Mouse (Mus musculus): ENCODE measurements at regions not wholly inside any gene's neighbourhood (a gene's known extent, or its start where the extent isn't known, plus 50 kb on each side); places are given as distances from the start of the nearest gene placed in this dataset.

- Histone ChIP-seq H3K9me3 (ENCODE audit: control insufficient read depth, low read length) (no peaks in the 10 kb centered on the region), H3K36me3 (ENCODE audit: control insufficient read depth, insufficient read depth, low read length) (no peaks in the 10 kb centered on the region), H3K27ac (replicated peaks) (no peak overlapping the region), H3K4me1 (replicated peaks; ENCODE audit: control insufficient read depth, insufficient read depth) (no peaks in the 10 kb centered on the region), H3K9ac (ENCODE audit: low read length) (no peak overlapping the region), H3K4me2 (replicated peaks; ENCODE audit: low read depth) (no peak overlapping the region), H3K4me3 (ENCODE audit: low read depth, low read length) (no peak overlapping the region), H3K27me3 (ENCODE audit: control insufficient read depth, insufficient read depth, low read length) (no peaks in the 10 kb centered on the region)
- DNase-seq (ENCODE audit: low spot score), result no peak
- no peak for ATAC-seq (ENCODE audit: low FRiP score, low TSS enrichment)
- WGBS, result 59% methylated on average over 15 of the region's 15 CpGs
- TF ChIP-seq EP300 (optimal IDR thresholded peaks at IDR 0.05) (no peak), CTCF (IDR thresholded peaks at IDR 0.05; ENCODE audit: low read depth) (no peak)
Measured at GRCm38 (mm10) chr15:97164616-97165015, 82.3 kb upstream of the Pced1b start.

- Histone ChIP-seq H3K36me3 (ENCODE audit: control insufficient read depth, insufficient read depth, low read length) (no peaks in the 10 kb centered on the region), H3K27me3 (ENCODE audit: control insufficient read depth, insufficient read depth, low read length) (no peaks in the 10 kb centered on the region), H3K4me1 (replicated peaks; ENCODE audit: control insufficient read depth, insufficient read depth) (no peaks in the 10 kb centered on the region), H3K4me2 (replicated peaks; ENCODE audit: low read depth) (no peak overlapping the region), H3K9ac (ENCODE audit: low read length) (no peak overlapping the region), H3K4me3 (ENCODE audit: low read depth, low read length) (no peak overlapping the region), H3K27ac (replicated peaks) (no peak overlapping the region), H3K9me3 (ENCODE audit: control insufficient read depth, low read length) (no peaks in the 10 kb centered on the region)
- ATAC-seq (ENCODE audit: low FRiP score, low TSS enrichment) (no peak), DNase-seq (ENCODE audit: low spot score) (no peak)
- 55% methylated on average over 6 of the region's 6 CpGs for WGBS
- TF ChIP-seq CTCF (IDR thresholded peaks at IDR 0.05; ENCODE audit: low read depth) (no peak), EP300 (optimal IDR thresholded peaks at IDR 0.05) (no peak)
Measured at GRCm38 (mm10) chr15:97163971-97164370, 82.9 kb upstream of the Pced1b start.

- H3K27me3 ChIP-seq (ENCODE audit: control insufficient read depth, insufficient read depth, low read length), result no peaks in the 10 kb centered on the region
- WGBS, result 91% methylated on average over 8 of the region's 8 CpGs
- no peaks in the 10 kb centered on the region for H3K36me3 ChIP-seq (ENCODE audit: control insufficient read depth, insufficient read depth, low read length)
- H3K9me3 ChIP-seq (ENCODE audit: control insufficient read depth, low read length), result no peaks in the 10 kb centered on the region
- ATAC-seq (ENCODE audit: low FRiP score, low TSS enrichment) (no peak), DNase-seq (ENCODE audit: low spot score) (no peak)
- H3K27ac ChIP-seq (replicated peaks), result no peak overlapping the region
- TF ChIP-seq CTCF (IDR thresholded peaks at IDR 0.05; ENCODE audit: low read depth) (no peak), EP300 (optimal IDR thresholded peaks at IDR 0.05) (no peak)
- no peak overlapping the region for H3K4me2 ChIP-seq (replicated peaks; ENCODE audit: low read depth)
- H3K4me3 ChIP-seq (ENCODE audit: low read depth, low read length), result no peak overlapping the region
- H3K9ac ChIP-seq (ENCODE audit: low read length), result no peak overlapping the region
- no peaks in the 10 kb centered on the region for H3K4me1 ChIP-seq (replicated peaks; ENCODE audit: control insufficient read depth, insufficient read depth)
Measured at GRCm38 (mm10) chr15:97163090-97163489, 83.8 kb upstream of the Pced1b start.

- no peak overlapping the region for H3K4me3 ChIP-seq (ENCODE audit: low read depth, low read length)
- no peaks in the 10 kb centered on the region for H3K9me3 ChIP-seq (ENCODE audit: control insufficient read depth, low read length)
- no peaks in the 10 kb centered on the region for H3K27me3 ChIP-seq (ENCODE audit: control insufficient read depth, insufficient read depth, low read length)
- TF ChIP-seq CTCF (IDR thresholded peaks at IDR 0.05; ENCODE audit: low read depth) (no peak), EP300 (optimal IDR thresholded peaks at IDR 0.05) (no peak)
- no peak for DNase-seq (ENCODE audit: low spot score)
- H3K9ac ChIP-seq (ENCODE audit: low read length), result no peak overlapping the region
- WGBS, result 91% methylated on average over 8 of the region's 8 CpGs
- no peak for ATAC-seq (ENCODE audit: low FRiP score, low TSS enrichment)
- no peaks in the 10 kb centered on the region for H3K36me3 ChIP-seq (ENCODE audit: control insufficient read depth, insufficient read depth, low read length)
- no peaks in the 10 kb centered on the region for H3K4me1 ChIP-seq (replicated peaks; ENCODE audit: control insufficient read depth, insufficient read depth)
- H3K27ac ChIP-seq (replicated peaks), result no peak overlapping the region
- no peak overlapping the region for H3K4me2 ChIP-seq (replicated peaks; ENCODE audit: low read depth)
Measured at GRCm38 (mm10) chr15:97162305-97162704, 84.6 kb upstream of the Pced1b start.

- 84% methylated on average over 5 of the region's 5 CpGs for WGBS
- Histone ChIP-seq H3K36me3 (ENCODE audit: control insufficient read depth, insufficient read depth, low read length) (no peaks in the 10 kb centered on the region), H3K27me3 (ENCODE audit: control insufficient read depth, insufficient read depth, low read length) (no peaks in the 10 kb centered on the region), H3K4me2 (replicated peaks; ENCODE audit: low read depth) (no peak overlapping the region), H3K9me3 (ENCODE audit: control insufficient read depth, low read length) (no peaks in the 10 kb centered on the region), H3K9ac (ENCODE audit: low read length) (no peak overlapping the region), H3K27ac (replicated peaks) (no peak overlapping the region), H3K4me1 (replicated peaks; ENCODE audit: control insufficient read depth, insufficient read depth) (no peaks in the 10 kb centered on the region), H3K4me3 (ENCODE audit: low read depth, low read length) (no peak overlapping the region)
- no peak for DNase-seq (ENCODE audit: low spot score)
- TF ChIP-seq EP300 (optimal IDR thresholded peaks at IDR 0.05) (no peak), CTCF (IDR thresholded peaks at IDR 0.05; ENCODE audit: low read depth) (no peak)
- ATAC-seq (ENCODE audit: low FRiP score, low TSS enrichment), result no peak
Measured at GRCm38 (mm10) chr15:97161530-97161929, 85.4 kb upstream of the Pced1b start.

GRCm38 (mm10) chr15:97152354-97152753 lies 94.6 kb upstream of the Pced1b start:
- no peaks in the 10 kb centered on the region for H3K4me1 ChIP-seq (replicated peaks; ENCODE audit: control insufficient read depth, insufficient read depth)
- no peaks in the 10 kb centered on the region for H3K27me3 ChIP-seq (ENCODE audit: control insufficient read depth, insufficient read depth, low read length)
- H3K4me3 ChIP-seq (ENCODE audit: low read depth, low read length), result no peak overlapping the region
- no peaks in the 10 kb centered on the region for H3K9me3 ChIP-seq (ENCODE audit: control insufficient read depth, low read length)
- no peak overlapping the region for H3K27ac ChIP-seq (replicated peaks)
- ATAC-seq (ENCODE audit: low FRiP score, low TSS enrichment) (peak; percentile 26; the same call in 1 of the 2 replicates), DNase-seq (ENCODE audit: low spot score) (no peak)
- TF ChIP-seq EP300 (optimal IDR thresholded peaks at IDR 0.05) (no peak), CTCF (IDR thresholded peaks at IDR 0.05; ENCODE audit: low read depth) (no peak)
- WGBS, result 25% methylated on average over 8 of the region's 8 CpGs
- no peak overlapping the region for H3K4me2 ChIP-seq (replicated peaks; ENCODE audit: low read depth)
- no peak overlapping the region for H3K9ac ChIP-seq (ENCODE audit: low read length)
- no peaks in the 10 kb centered on the region for H3K36me3 ChIP-seq (ENCODE audit: control insufficient read depth, insufficient read depth, low read length)

All from stomach, postnatal 0 days (tissue).